Mouse (Mus musculus) megakaryocyte, embryonic 14.5 days (primary cell): Measurements from ENCODE around the gene Tspan4.

Source experiments
- FLI1 ChIP-seq: IDR thresholded peaks from 2 replicates; pipeline ENCODE4 v1.6.1; 2012; ENCODE audit warnings: low read length, inconsistent platforms, mixed read lengths
- GATA1 ChIP-seq: IDR thresholded peaks from 3 replicates; pipeline ENCODE4 v1.6.1; 2012; ENCODE audit warnings: mixed read lengths, low read length, inconsistent platforms, borderline replicate concordance

GRCm38 (mm10) chr7:141523007-141523406 lies 48.0 kb downstream of the Tspan4 start:
- TF ChIP-seq GATA1 (no peak), FLI1 (no peak)
